Comparison of ENCODE assay signal across 25 mouse cellular contexts in the genomic region with DNA sequence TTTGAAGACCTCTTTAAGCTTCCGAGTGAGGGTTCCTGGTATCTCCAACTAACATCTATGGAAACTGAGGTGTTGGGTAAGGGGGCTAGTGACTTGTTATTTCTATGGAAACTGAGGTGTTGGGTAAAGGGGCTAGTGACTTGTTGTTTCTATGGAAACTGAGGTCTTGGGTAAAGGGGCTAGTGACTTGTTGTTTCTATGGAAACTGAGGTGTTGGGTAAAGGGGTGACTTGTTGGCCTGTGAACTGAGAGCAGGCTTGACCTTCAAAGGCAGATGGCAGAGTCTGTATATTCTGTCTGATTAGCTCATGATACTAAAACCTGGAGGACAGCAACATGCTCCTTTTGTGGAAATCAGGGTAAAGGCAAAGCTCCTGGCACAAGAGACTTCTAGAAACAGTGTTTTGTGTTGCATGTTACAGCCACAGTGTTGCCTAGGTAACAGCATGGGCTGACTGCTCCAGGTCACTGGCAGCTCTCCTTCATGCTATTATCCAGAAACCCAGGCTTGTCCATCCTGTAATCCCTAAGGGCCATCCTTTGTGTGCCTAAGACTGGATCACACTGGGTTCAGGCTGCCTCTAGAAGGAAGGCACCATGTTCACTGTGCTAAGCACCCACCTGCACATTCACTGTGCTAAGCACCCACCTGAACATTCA. TPM values are rescaled to one million over a fixed set of nuclear protein-coding genes. Genes with fewer than 3 reads are reported as not detected.
DNase-seq lines count a peak whose midpoint lies in the region; ATAC-seq and TF ChIP-seq lines count a peak whose summit lies in the region.
"Had no signal": no experiment of that assay in that cellular context is flagged by ENCODE, and none has a peak within 500 bp of the region (broad histone marks: within the 10 kb centered on the region; RNA-seq: fewer than 3 reads in every experiment).

No protein-coding gene starts in this region.

- no peak overlapping the region for H3K27ac ChIP-seq in hindbrain, embryonic 11.5 days (ENCODE audit: low read depth, low read length)
- H3K27ac ChIP-seq in hindbrain, embryonic 10.5 days: no peak overlapping the region
- no peak overlapping the region for H3K27ac ChIP-seq in hindbrain, embryonic 16.5 days (ENCODE audit: low read depth, low read length)
- H3K27ac ChIP-seq in midbrain, postnatal 0 days (ENCODE audit: low read depth, low read length): no peak overlapping the region
- H3K27ac ChIP-seq: embryonic facial prominence, embryonic 13.5 days; layer of hippocampus, adult 2 months; liver, embryonic 15.5 days had no signal

- peaks cover 4% of the 10 kb centered on the region; the same call in 1 of the 2 replicates for H3K27me3 ChIP-seq in hindbrain, embryonic 11.5 days (ENCODE audit: control insufficient read depth, insufficient read depth, low read length)
- peaks cover 59% of the 10 kb centered on the region for H3K27me3 ChIP-seq in hindbrain, embryonic 10.5 days (ENCODE audit: insufficient read depth, poor library complexity, severe bottlenecking)
- H3K27me3 ChIP-seq in hindbrain, embryonic 16.5 days (replicated peaks; ENCODE audit: control insufficient read depth, insufficient read depth, low read length): peaks cover 10% of the 10 kb centered on the region
- peaks cover 20% of the 10 kb centered on the region; the same call in 1 of the 2 replicates for H3K27me3 ChIP-seq in midbrain, postnatal 0 days (ENCODE audit: insufficient read depth, low read length)

- no peak overlapping the region for H3K4me2 ChIP-seq in hindbrain, embryonic 11.5 days (replicated peaks; ENCODE audit: low read depth, low read length)
- H3K4me2 ChIP-seq in hindbrain, embryonic 16.5 days (ENCODE audit: low read length): no peak overlapping the region
- H3K4me2 ChIP-seq in midbrain, postnatal 0 days (ENCODE audit: low read depth, low read length, poor library complexity, severe bottlenecking): no peak overlapping the region
- H3K4me2 ChIP-seq: embryonic facial prominence, embryonic 13.5 days; heart, embryonic 11.5 days; liver, embryonic 15.5 days had no signal

- no peak overlapping the region for H3K4me3 ChIP-seq in hindbrain, embryonic 11.5 days (ENCODE audit: low read depth, low read length)
- H3K4me3 ChIP-seq in hindbrain, embryonic 10.5 days: no peak overlapping the region
- H3K4me3 ChIP-seq in hindbrain, embryonic 16.5 days (ENCODE audit: low read length): no peak overlapping the region
- no peak overlapping the region for H3K4me3 ChIP-seq in midbrain, postnatal 0 days (ENCODE audit: low read depth, low read length)
- H3K4me3 ChIP-seq: embryonic facial prominence, embryonic 13.5 days; layer of hippocampus, adult 2 months; liver, embryonic 15.5 days had no signal

- H3K9ac ChIP-seq in hindbrain, embryonic 11.5 days (ENCODE audit: low read depth, low read length): no peak overlapping the region
- H3K9ac ChIP-seq in hindbrain, embryonic 16.5 days (ENCODE audit: low read depth, low read length): no peak overlapping the region
- H3K9ac ChIP-seq in midbrain, postnatal 0 days (replicated peaks; ENCODE audit: low read length, poor library complexity, severe bottlenecking): no peak overlapping the region
- H3K9ac ChIP-seq: embryonic facial prominence, embryonic 13.5 days; liver, embryonic 15.5 days had no signal

- H3K4me1 ChIP-seq in hindbrain, embryonic 11.5 days (replicated peaks; ENCODE audit: control insufficient read depth, insufficient read depth, low read length): peaks cover 2% of the 10 kb centered on the region; the same call in 1 of the 2 replicates
- peaks cover 5% of the 10 kb centered on the region; the same call in 1 of the 2 replicates for H3K4me1 ChIP-seq in hindbrain, embryonic 10.5 days (replicated peaks)
- H3K4me1 ChIP-seq in hindbrain, embryonic 16.5 days (ENCODE audit: control insufficient read depth, insufficient read depth, low read depth, low read length): peaks cover 2% of the 10 kb centered on the region; the same call in 1 of the 2 replicates
- no peaks in the 10 kb centered on the region for H3K4me1 ChIP-seq in midbrain, postnatal 0 days (ENCODE audit: insufficient read depth, low read length)
- H3K4me1 ChIP-seq: embryonic facial prominence, embryonic 13.5 days had no signal

- no peak for DNase-seq in hindbrain, embryonic 11.5 days (ENCODE audit: low spot score)
- DNase-seq in hindbrain, embryonic 10.5 days (ENCODE audit: low spot score): no peak
- DNase-seq in brain, embryonic 14.5 days (ENCODE audit: low read depth): peak; percentile 47
- DNase-seq in midbrain, postnatal 0 days (ENCODE audit: low spot score): peak; percentile 15
- no peak for DNase-seq in c-Kit-positive CD71-positive TER-119-positive erythroid progenitor cells, embryonic 14.5 days (ENCODE audit: low spot score)
- no peak for DNase-seq in lung, postnatal 25 days (ENCODE audit: low spot score)
- DNase-seq: adrenal gland, adult 8-10 months; cerebellum, adult 9-11 months; gastrocnemius, postnatal 36 days; heart, postnatal 10 days; kidney, adult 2 months; kidney, postnatal 14 days; layer of hippocampus, postnatal 36 days; right cerebral cortex, adult 18-20 months had no signal

- no peaks in the 10 kb centered on the region for H3K9me3 ChIP-seq in hindbrain, embryonic 11.5 days (ENCODE audit: control insufficient read depth, low read length)
- H3K9me3 ChIP-seq in hindbrain, embryonic 10.5 days: no peaks in the 10 kb centered on the region
- H3K9me3 ChIP-seq in hindbrain, embryonic 16.5 days (ENCODE audit: control insufficient read depth, low read length): no peaks in the 10 kb centered on the region
- H3K9me3 ChIP-seq in midbrain, postnatal 0 days (ENCODE audit: low read length): no peaks in the 10 kb centered on the region
- H3K9me3 ChIP-seq: embryonic facial prominence, embryonic 13.5 days; liver, embryonic 15.5 days had no signal

- H3K36me3 ChIP-seq in hindbrain, embryonic 11.5 days (ENCODE audit: control insufficient read depth, insufficient read depth, low read length): no peaks in the 10 kb centered on the region
- no peaks in the 10 kb centered on the region for H3K36me3 ChIP-seq in hindbrain, embryonic 10.5 days
- H3K36me3 ChIP-seq in hindbrain, embryonic 16.5 days (ENCODE audit: control insufficient read depth, insufficient read depth, low read length): no peaks in the 10 kb centered on the region
- no peaks in the 10 kb centered on the region for H3K36me3 ChIP-seq in midbrain, postnatal 0 days (ENCODE audit: insufficient read depth, low read length)
- H3K36me3 ChIP-seq: embryonic facial prominence, embryonic 13.5 days; liver, embryonic 15.5 days had no signal

- WGBS in hindbrain, embryonic 11.5 days: 76% methylated on average over 1 of the region's 1 CpGs
- WGBS in hindbrain, embryonic 10.5 days: 77% methylated on average over 1 of the region's 1 CpGs
- 75% methylated on average over 1 of the region's 1 CpGs for WGBS in hindbrain, embryonic 16.5 days
- WGBS in midbrain, postnatal 0 days: 71% methylated on average over 1 of the region's 1 CpGs

- no peak for TF ChIP-seq POLR2A in brain, embryonic 14.5 days (IDR thresholded peaks at IDR 0.05; ENCODE audit: borderline replicate concordance, extremely low read depth, insufficient read depth, insufficient read length, poor library complexity, severe bottlenecking)

- ATAC-seq in hindbrain, embryonic 11.5 days (ENCODE audit: low FRiP score): peak; percentile 22; the same call in 1 of the 2 replicates
- peak; percentile 59; the same call in 1 of the 2 replicates for ATAC-seq in hindbrain, embryonic 16.5 days
- ATAC-seq in midbrain, postnatal 0 days (ENCODE audit: low FRiP score): 0 out of 2 replicates have a peak, but pooled peaks have one; percentile 48
- ATAC-seq: inflammation-experienced regulatory T-cells, adult 6 months had no signal

- TF ChIP-seq CTCF in brain, embryonic 14.5 days (IDR thresholded peaks at IDR 0.05; ENCODE audit: borderline replicate concordance, extremely low read depth, insufficient read depth, insufficient read length): no peak
- no peak for TF ChIP-seq CTCF in midbrain, postnatal 0 days (IDR thresholded peaks at IDR 0.05)

RNA-seq across cellular contexts. Expression of a gene that starts 25.6 kb away (rescaled TPM):
- polyA plus RNA-seq in hindbrain, embryonic 11.5 days (2014; fragmentation: Nextera tagmentation; extraction: Ambion mirVana): 15.5 and 18.0 TPM in 2 replicates
- polyA plus RNA-seq in hindbrain, embryonic 10.5 days (2016; fragmentation: Nextera tagmentation; extraction: Ambion mirVana): 6.1 and 16.5 TPM in 2 replicates
- 0.61 and 1.2 TPM in 2 replicates for polyA plus RNA-seq in brain, embryonic 14.5 days (2012; rRNA removed)
- polyA plus RNA-seq in hindbrain, embryonic 16.5 days (2015; fragmentation: Nextera tagmentation; extraction: Ambion mirVana): 1.6 and 1.7 TPM in 2 replicates
- 3.0 TPM in 1 of 2 replicates, not detected in the other for total RNA-seq in midbrain, postnatal 0 days (2014; rRNA removed)
- not detected in 2 replicates for polyA plus RNA-seq in midbrain, postnatal 0 days (2015; fragmentation: Nextera tagmentation; extraction: Ambion mirVana)
- total RNA-seq: adrenal gland, adult 8-10 months; gastrocnemius, postnatal 36 days; heart, postnatal 10 days; layer of hippocampus, adult 2 months; layer of hippocampus, postnatal 36 days; left cerebral cortex, postnatal 25 days; megakaryocyte progenitor cell, adult 5-6 weeks; neutrophil, adult 5-6 weeks had no signal
- polyA plus RNA-seq: embryonic facial prominence, embryonic 13.5 days; heart, embryonic 11.5 days; inflammation-experienced regulatory T-cells, adult 6 months; kidney, adult 2 months; liver, embryonic 15.5 days; lung, embryonic 16.5 days; small intestine, adult 2 months had no signal

RNA-seq across cellular contexts. Expression of a gene that starts 48.6 kb away (rescaled TPM):
- 13.6 and 14.8 TPM in 2 replicates for polyA plus RNA-seq in hindbrain, embryonic 11.5 days (2014; fragmentation: Nextera tagmentation; extraction: Ambion mirVana)
- 13.8 and 16.3 TPM in 2 replicates for polyA plus RNA-seq in hindbrain, embryonic 10.5 days (2016; fragmentation: Nextera tagmentation; extraction: Ambion mirVana)
- 7.0 and 7.4 TPM in 2 replicates for polyA plus RNA-seq in brain, embryonic 14.5 days (2012; rRNA removed)
- 10.5 and 12.9 TPM in 2 replicates for polyA plus RNA-seq in hindbrain, embryonic 16.5 days (2015; fragmentation: Nextera tagmentation; extraction: Ambion mirVana)
- 8.3 and 9.0 TPM in 2 replicates for total RNA-seq in midbrain, postnatal 0 days (2014; rRNA removed)
- polyA plus RNA-seq in midbrain, postnatal 0 days (2015; fragmentation: Nextera tagmentation; extraction: Ambion mirVana): 8.8 and 8.9 TPM in 2 replicates

Comparison
In these comparisons a context has a peak if more than half of its experiments do, and no peak if none do; other contexts are left out.
1. DNase-seq: peak in brain, embryonic 14.5 days (single experiment) and midbrain, postnatal 0 days (single experiment); none in hindbrain, embryonic 11.5 days (single experiment), hindbrain, embryonic 10.5 days (single experiment), c-Kit-positive CD71-positive TER-119-positive erythroid progenitor cells, embryonic 14.5 days (single experiment) and lung, postnatal 25 days (single experiment).
2. Peak in every context shown above with its lines, with median percentiles within 50 percentile points of each other: ATAC-seq.